Mouse (Mus musculus) left cerebral cortex, adult 8-10 months (tissue): ENCODE measurements at regions not wholly inside any gene's neighbourhood (a gene's known extent, or its start where the extent isn't known, plus 50 kb on each side); places are given as distances from the start of the nearest gene placed in this dataset.

Source experiments
- microRNA-seq, 2 experiments: library from miRNA; unstranded; fragments of <30 nt; microRNA quantifications; one replicate each; pipeline ENCODE4 v1.2.0; 2022

Small RNAs in the stretch of these regions (microRNA-seq; reads per million reads assigned to microRNA genes)
- 23.3 to 90.6 reads per million in 2 experiments for gene Mir148a
